Mouse (Mus musculus) brain, embryonic 14.5 days (tissue): ENCODE measurements around the gene Osbp2.

Experiments used
- CTCF ChIP-seq: fragments of 200-500 bp; IDR thresholded peaks from 2 replicates; pipeline ENCODE4 v1.5.1; 2012; ENCODE audit warnings: inconsistent platforms, mild to moderate bottlenecking, moderate library complexity, borderline replicate concordance; ENCODE audit not compliant: insufficient read depth, insufficient read length; ENCODE audit errors: extremely low read depth
- POLR2A ChIP-seq: fragments of 200-500 bp; IDR thresholded peaks from 2 replicates; pipeline ENCODE4 v1.6.1; 2012; ENCODE audit warnings: mild to moderate bottlenecking, inconsistent platforms, borderline replicate concordance; ENCODE audit not compliant: poor library complexity, insufficient read depth, insufficient read length, severe bottlenecking; ENCODE audit errors: extremely low read depth

DNA sequence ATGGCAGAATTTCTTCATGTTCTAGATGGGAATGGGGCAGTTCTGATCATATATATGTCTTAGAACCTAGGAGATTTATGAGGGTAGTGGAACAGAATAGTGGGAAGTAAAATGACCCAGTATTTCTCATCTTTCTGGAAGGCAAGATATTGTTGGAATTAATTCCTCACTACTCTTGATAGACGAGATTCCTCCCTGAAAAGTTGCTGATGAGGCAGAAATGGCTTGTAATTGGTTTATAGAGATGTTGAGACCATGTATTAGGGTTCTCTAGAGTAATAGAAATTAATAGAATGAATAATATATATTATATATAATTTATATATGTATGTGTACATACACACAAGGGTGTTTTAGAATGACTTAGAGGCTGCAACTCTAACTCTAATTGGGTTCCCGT lies 201.7 kb downstream of the Osbp2 start:
- TF ChIP-seq CTCF (no peak), POLR2A (no peak)
